Mouse (Mus musculus) midbrain, embryonic 16.5 days (tissue): Measurements from ENCODE around the gene Gpi1. TPM values are rescaled to one million over a fixed set of nuclear protein-coding genes. Genes with fewer than 3 reads are reported as not detected.

Experiments
- ATAC-seq: fragments of 200-750 bp; cut with Nextera tagmentation; 2 replicates; pipeline ENCODE4 v1.8.0; 2017; ENCODE audit warnings: moderate TSS enrichment
- H3K27ac ChIP-seq: fragments of 300-500 bp; sonication (generic); 2 replicates; pipeline ENCODE4 v1.5.1; 2014; ENCODE audit warnings: mild to moderate bottlenecking, low read length, mixed read lengths
- H3K27me3 ChIP-seq: fragments of 300-500 bp; sonication (generic); 2 replicates; pipeline ENCODE4 v1.6.1; 2014; ENCODE audit warnings: low read depth, low read length, mixed read lengths; ENCODE audit not compliant: control insufficient read depth, insufficient read depth
- H3K36me3 ChIP-seq: fragments of 300-500 bp; sonication (generic); 2 replicates; pipeline ENCODE4 v1.6.1; 2014; ENCODE audit warnings: mild to moderate bottlenecking, low read length, moderate library complexity, mixed read lengths; ENCODE audit not compliant: control insufficient read depth, insufficient read depth
- H3K4me1 ChIP-seq: fragments of 300-500 bp; sonication (generic); 2 replicates; pipeline ENCODE4 v1.6.1; 2014; ENCODE audit warnings: mild to moderate bottlenecking, low read length, mixed read lengths; ENCODE audit not compliant: control insufficient read depth, insufficient read depth
- H3K4me2 ChIP-seq: fragments of 300-500 bp; sonication (generic); 2 replicates; pipeline ENCODE4 v1.6.1; 2014; ENCODE audit warnings: mild to moderate bottlenecking, low read length, mixed read lengths
- H3K4me3 ChIP-seq: fragments of 300-500 bp; sonication (generic); 2 replicates; pipeline ENCODE4 v1.5.1; 2014; ENCODE audit warnings: low read depth, mild to moderate bottlenecking, low read length, moderate library complexity, mixed read lengths
- H3K9ac ChIP-seq: fragments of 300-500 bp; sonication (generic); 2 replicates; pipeline ENCODE4 v1.6.1; 2014; ENCODE audit warnings: low read depth, low read length, mixed read lengths
- H3K9me3 ChIP-seq: fragments of 300-500 bp; sonication (generic); replicated peaks from 2 replicates; pipeline ENCODE4 v1.6.1; 2014; ENCODE audit warnings: mild to moderate bottlenecking, low read length, mixed read lengths; ENCODE audit not compliant: control insufficient read depth, poor library complexity, severe bottlenecking
- WGBS: fragments of 180-500 bp; shearing (Covaris S2); extraction: QIAGEN DNeasy Blood & Tissue Kit; methylation state at CpG from one replicate; pipeline ENCODE4 v1.1.7; 2014; 5-methylcytosine and 5-hydroxymethylcytosine counted together
- polyA plus RNA-seq: library from polyadenylated mRNA; unstranded; fragments of >200 nt; fragmentation: Nextera tagmentation; extraction: Ambion mirVana; gene quantifications from 2 replicates; pipeline ENCODE4 v1.2.1, GENCODE M21; 2015

The Gpi1 gene
- polyA plus RNA-seq, 1 experiment from 2014 or later, result 297 TPM

GRCm38 (mm10) chr7:34234610-34235561 is 4.8 kb upstream of the Gpi1 start:
- no peaks in the 10 kb centered on the region for H3K9me3 ChIP-seq
- peak overlapping the region; percentile 72 for H3K4me2 ChIP-seq
- H3K27me3 ChIP-seq, result no peaks in the 10 kb centered on the region
- H3K27ac ChIP-seq, result peak overlapping the region; percentile 94
- WGBS, result 3% methylated on average over 17 of the region's 17 CpGs
- peak overlapping the region; percentile 43 for H3K4me3 ChIP-seq
- H3K36me3 ChIP-seq, result peaks cover 26% of the 10 kb centered on the region
- H3K9ac ChIP-seq, result peak overlapping the region; percentile 60
- peaks cover 13% of the 10 kb centered on the region for H3K4me1 ChIP-seq
- peak; percentile 8; the same call in 1 of the 2 replicates for ATAC-seq

GRCm38 (mm10) chr7:34233909-34234609 is 3.9 kb upstream of the Gpi1 start:
- H3K4me3 ChIP-seq, result peak overlapping the region; percentile 43
- peaks cover 16% of the 10 kb centered on the region for H3K4me1 ChIP-seq
- H3K27ac ChIP-seq, result peak overlapping the region; percentile 94
- peak overlapping the region; percentile 72 for H3K4me2 ChIP-seq
- ATAC-seq, result peak; percentile 97
- H3K36me3 ChIP-seq, result peaks cover 19% of the 10 kb centered on the region
- H3K27me3 ChIP-seq, result no peaks in the 10 kb centered on the region
- WGBS, result under 1% methylated on average over 46 of the region's 46 CpGs
- H3K9me3 ChIP-seq, result no peaks in the 10 kb centered on the region
- H3K9ac ChIP-seq, result peak overlapping the region; percentile 67

GRCm38 (mm10) chr7:34232785-34233725 is 2.9 kb upstream of the Gpi1 start:
- 0 out of 2 replicates have a peak, but pooled peaks have one; percentile 0 for ATAC-seq
- Histone ChIP-seq H3K4me3 (peak overlapping the region; percentile 43), H3K36me3 (peaks cover 13% of the 10 kb centered on the region), H3K4me2 (peak overlapping the region; percentile 72), H3K9ac (peak overlapping the region; percentile 67), H3K27ac (peak overlapping the region; percentile 94), H3K27me3 (no peaks in the 10 kb centered on the region), H3K4me1 (peaks cover 25% of the 10 kb centered on the region), H3K9me3 (no peaks in the 10 kb centered on the region)
- 42% methylated on average over 7 of the region's 7 CpGs for WGBS

- Histone ChIP-seq H3K36me3 (peaks cover 3% of the 10 kb centered on the region), H3K4me3 (peak overlapping the region; percentile 51), H3K4me1 (peaks cover 26% of the 10 kb centered on the region), H3K9ac (peak overlapping the region; percentile 67), H3K9me3 (no peaks in the 10 kb centered on the region), H3K27me3 (no peaks in the 10 kb centered on the region), H3K27ac (peak overlapping the region; percentile 74), H3K4me2 (peak overlapping the region; percentile 71)
- ATAC-seq, result peak; percentile 6; the same call in 1 of the 2 replicates
- under 1% methylated on average over 19 of the region's 19 CpGs for WGBS
These were observed 435 bp downstream of the Gpi1 start for GRCm38 (mm10) chr7:34229691-34230111.

- Histone ChIP-seq H3K27ac (peak overlapping the region; percentile 74), H3K9me3 (no peaks in the 10 kb centered on the region), H3K9ac (peak overlapping the region; percentile 67), H3K4me3 (peak overlapping the region; percentile 51), H3K27me3 (no peaks in the 10 kb centered on the region), H3K4me1 (peaks cover 26% of the 10 kb centered on the region), H3K4me2 (peak overlapping the region; percentile 71), H3K36me3 (peaks cover 3% of the 10 kb centered on the region)
- ATAC-seq, result no peak
- WGBS, result 11% methylated on average over 5 of the region's 5 CpGs
These were observed 983 bp downstream of the Gpi1 start for GRCm38 (mm10) chr7:34229153-34229552.

- Histone ChIP-seq H3K9me3 (no peaks in the 10 kb centered on the region), H3K27me3 (no peaks in the 10 kb centered on the region), H3K4me2 (peak overlapping the region; percentile 71), H3K27ac (no peak overlapping the region), H3K9ac (no peak overlapping the region), H3K36me3 (peaks cover 3% of the 10 kb centered on the region), H3K4me3 (peak overlapping the region; percentile 51; the same call in 1 of the 2 replicates), H3K4me1 (peaks cover 25% of the 10 kb centered on the region)
- 74% methylated on average over 8 of the region's 9 CpGs for WGBS
- no peak for ATAC-seq
These were observed 1.5 kb downstream of the Gpi1 start for GRCm38 (mm10) chr7:34228641-34229040.

GRCm38 (mm10) chr7:34226846-34227245 is 3.3 kb downstream of the Gpi1 start:
- 92% methylated on average over 12 of the region's 12 CpGs for WGBS
- Histone ChIP-seq H3K4me2 (no peak overlapping the region), H3K4me3 (no peak overlapping the region), H3K36me3 (peaks cover 14% of the 10 kb centered on the region), H3K9ac (no peak overlapping the region), H3K27me3 (no peaks in the 10 kb centered on the region), H3K27ac (no peak overlapping the region), H3K9me3 (no peaks in the 10 kb centered on the region), H3K4me1 (peaks cover 21% of the 10 kb centered on the region)
- no peak for ATAC-seq

- Histone ChIP-seq H3K4me2 (no peak overlapping the region), H3K27ac (no peak overlapping the region), H3K4me1 (peaks cover 21% of the 10 kb centered on the region), H3K9me3 (no peaks in the 10 kb centered on the region), H3K27me3 (no peaks in the 10 kb centered on the region), H3K4me3 (no peak overlapping the region), H3K9ac (no peak overlapping the region; the same call in 1 of the 2 replicates), H3K36me3 (peaks cover 21% of the 10 kb centered on the region)
- WGBS, result 87% methylated on average over 8 of the region's 8 CpGs
- ATAC-seq, result no peak
These were observed 4.0 kb downstream of the Gpi1 start for GRCm38 (mm10) chr7:34226086-34226485.
